Mouse (Mus musculus) Patski (cell line): Measurements from ENCODE around the gene Psmg4. TPM values are rescaled to one million over a fixed set of nuclear protein-coding genes. Genes with fewer than 3 reads are reported as not detected.

ENCODE experiments used
- ATAC-seq: fragments of 100-300 bp; one replicate; pipeline ENCODE4 v1.8.0; 2021
- CTCF ChIA-PET: fragments of 350-600 bp; sonication (Branson Sonifier 250); formaldehyde crosslinking; loops from one replicate; lab custom pipeline; 2022; ENCODE audit warnings: inconsistent platforms; lab: Charles Lee
- POLR2A ChIA-PET: fragments of 350-600 bp; sonication (Branson Sonifier 250); formaldehyde crosslinking; loops from one replicate; lab custom pipeline; 2022; ENCODE audit warnings: antibody characterized with exemption, inconsistent platforms; lab: Charles Lee
- DNase-seq: peaks from one replicate; pipeline ENCODE4 v3.0.0-alpha.2; 2011; ENCODE audit warnings: low read depth, low spot score
- H3K27me3 ChIP-seq: fragments of 371-371 bp; one replicate; pipeline ENCODE4 v1.5.1; 2021
- CTCF ChIP-seq: fragments of 100-300 bp; IDR thresholded peaks from one replicate; pipeline ENCODE4 v1.5.1; 2021
- in situ Hi-C: fragments of 300-500 bp; cut with MboI; formaldehyde crosslinking; loops from 3 replicates; pipeline ENCODE4 v1.11.1; 2018; ENCODE audit warnings: low pct_unique_long_range_greater_than_20kb, mixed read lengths
- polyA plus RNA-seq: library from polyadenylated mRNA; unstranded; gene quantifications from one replicate; pipeline ENCODE4 v1.2.3, GENCODE M21; 2021

Psmg4 gene
- polyA plus RNA-seq, 1 experiment from 2014 or later = 36.6 TPM

DNA sequence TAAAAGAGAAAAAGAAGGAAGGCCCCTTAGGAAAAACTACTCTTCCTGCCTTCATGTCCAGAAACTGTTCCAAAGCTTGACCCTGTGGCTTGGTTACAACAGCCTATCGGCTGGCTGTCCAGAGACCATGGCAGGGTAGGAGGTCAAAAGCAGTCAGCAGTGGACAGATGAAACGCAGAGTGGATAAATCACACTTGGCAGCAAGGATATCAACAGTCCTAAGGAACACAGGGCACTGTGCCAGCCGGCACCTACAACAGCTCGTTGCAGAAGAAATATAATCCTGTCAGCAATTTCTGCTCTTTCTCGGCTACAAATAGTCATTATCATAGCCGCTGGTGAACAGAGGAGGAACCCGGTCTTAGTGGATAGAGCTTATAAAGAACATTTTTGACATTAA lies 60.2 kb downstream of the Psmg4 start:
- ATAC-seq = no peak
- no peak for TF ChIP-seq CTCF
- POLR2A ChIA-PET = no interaction called here
- CTCF ChIA-PET = no interaction called here
- no peak for DNase-seq
- in situ Hi-C loops = no loop called here
- H3K27me3 ChIP-seq = no peaks in the 10 kb centered on the region

DNA sequence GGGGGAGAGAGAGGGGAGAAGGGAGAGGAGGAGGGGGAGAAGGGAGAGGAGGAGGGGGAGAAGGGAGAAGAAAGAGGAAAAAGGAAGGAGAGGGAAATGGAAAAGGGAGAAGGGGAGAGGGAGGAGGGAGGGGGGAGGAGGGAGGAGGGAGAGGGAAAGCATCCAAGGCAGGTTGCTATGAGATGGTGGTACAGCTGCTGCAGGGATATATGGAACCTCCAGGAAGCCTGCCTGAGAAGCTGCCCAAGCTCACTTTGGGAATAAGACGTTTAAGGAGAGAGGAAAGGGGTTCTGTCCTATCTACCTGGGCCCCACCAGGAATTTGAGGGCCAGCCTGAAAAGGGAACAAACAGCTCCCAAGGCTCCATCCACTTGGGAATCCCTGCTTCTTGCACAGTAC lies 64.2 kb downstream of the Psmg4 start:
- H3K27me3 ChIP-seq = no peaks in the 10 kb centered on the region
- CTCF ChIA-PET = no interaction called here
- POLR2A ChIA-PET = no interaction called here
- TF ChIP-seq CTCF = no peak
- DNase-seq = no peak
- no peak for ATAC-seq
- in situ Hi-C loops = no loop called here

Other genes with a start within 250 kb of the Psmg4 start
- 22.6 TPM for gene Nqo2, start 198.3 kb upstream of the Psmg4 start, polyA plus RNA-seq
- gene Ripk1, start 160.6 kb upstream of the Psmg4 start, polyA plus RNA-seq = 29.7 TPM
- 187 TPM for gene Serpinb6a, start 160.2 kb upstream of the Psmg4 start, polyA plus RNA-seq
- 98.8 TPM for gene Bphl, start 125.4 kb upstream of the Psmg4 start, polyA plus RNA-seq
- gene Tubb2a, start 85.0 kb upstream of the Psmg4 start, polyA plus RNA-seq = 26.8 TPM
- 61.0 TPM for gene Tubb2b, start 32.5 kb upstream of the Psmg4 start, polyA plus RNA-seq
- gene Slc22a23, start 182.2 kb downstream of the Psmg4 start, polyA plus RNA-seq = 70.6 TPM